Mouse (Mus musculus) CH12.LX (cell line): ENCODE results near the gene Cdk13.

Experiments
- CTCF ChIP-seq, 2 experiments: IDR thresholded peaks in 1 of 2; conservative IDR thresholded peaks in 1 of 2; 2 replicates each; pipeline ENCODE4 v1.5.1; 2011 to 2012; ENCODE audit warnings: low read depth in 2 of 2, low read length in 2 of 2, improper control_type of control experiment in 1 of 2, inconsistent platforms in 1 of 2, mild to moderate bottlenecking in 1 of 2, moderate library complexity in 1 of 2
- PAX5 ChIP-seq: IDR thresholded peaks from 2 replicates; pipeline ENCODE4 v1.6.1; 2012; ENCODE audit warnings: low read length, inconsistent platforms, mixed read lengths
- POLR2A ChIP-seq: IDR thresholded peaks from 2 replicates; pipeline ENCODE4 v1.6.1; 2011; ENCODE audit warnings: low read depth, mild to moderate bottlenecking, improper control_type of control experiment, low read length
- POLR2AphosphoS2 ChIP-seq: IDR thresholded peaks from 2 replicates; pipeline ENCODE4 v1.6.1; 2011; ENCODE audit warnings: low read depth, low read length, improper control_type of control experiment
- UBTF ChIP-seq: IDR thresholded peaks from 2 replicates; pipeline ENCODE4 v1.6.1; 2012; ENCODE audit warnings: low read depth, mild to moderate bottlenecking, inconsistent platforms, low read length, improper control_type of control experiment, moderate library complexity

DNA sequence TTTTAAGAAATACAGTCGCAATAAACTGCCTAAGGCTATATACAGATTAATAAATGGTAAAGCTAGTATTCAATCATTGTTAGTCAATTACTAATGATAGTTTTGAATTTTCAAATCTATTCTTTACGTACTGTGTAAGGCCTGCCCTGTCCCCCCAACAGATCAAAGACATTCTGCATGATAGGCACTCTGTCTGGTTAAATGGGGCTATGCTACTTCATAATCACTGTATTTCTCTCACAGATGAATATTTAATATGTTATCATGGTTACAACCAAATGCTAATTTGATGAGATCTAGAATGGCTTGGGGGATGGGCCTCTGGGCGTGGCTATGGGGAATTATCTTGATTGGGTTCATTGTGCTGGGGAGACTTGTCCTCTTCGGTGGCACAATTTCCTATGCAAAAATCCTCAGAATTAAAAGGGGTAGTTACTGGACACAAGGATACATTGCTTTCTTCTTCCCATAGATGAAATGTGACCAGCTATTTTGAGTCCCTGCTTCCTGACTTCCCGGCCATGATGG lies 96.0 kb downstream of the Cdk13 start:
- TF ChIP-seq POLR2A (no peak), CTCF (conservative IDR thresholded peaks at IDR 0.05 in 1 of 2, IDR thresholded peaks at IDR 0.05 in 1 of 2; ENCODE audit: low read depth in 2 of 2, low read length in 2 of 2) (no peak), UBTF (no peak), POLR2AphosphoS2 (no peak), PAX5 (no peak)
